14 mouse cellular contexts compared by ENCODE assay signal in genomic region chr17:86906601-86907000, GRCm38 (mm10). TPM values are rescaled to one million over a fixed set of nuclear protein-coding genes. Genes with fewer than 3 reads are reported as not detected.
A peak's percentile ranks its signal among the peaks of the same experiment; 100 is the strongest.
DNase-seq lines count a peak whose midpoint lies in the region; ATAC-seq lines count a peak whose summit lies in the region.
"Had no signal": no experiment of that assay in that cellular context is flagged by ENCODE, and none has a peak within 500 bp of the region (broad histone marks: within the 10 kb centered on the region; RNA-seq: fewer than 3 reads in every experiment).

No protein-coding gene starts in this region.

- no peaks in the 10 kb centered on the region; the same call in 1 of the 2 replicates for H3K27me3 ChIP-seq in intestine, embryonic 14.5 days (replicated peaks; ENCODE audit: control insufficient read depth, insufficient read depth, low read length)
- no peaks in the 10 kb centered on the region for H3K27me3 ChIP-seq in intestine, embryonic 16.5 days (replicated peaks; ENCODE audit: control insufficient read depth, insufficient read depth, low read length)

- H3K4me2 ChIP-seq in intestine, embryonic 14.5 days (ENCODE audit: low read length), result no peak overlapping the region
- no peak overlapping the region for H3K4me2 ChIP-seq in intestine, embryonic 16.5 days (ENCODE audit: low read depth, low read length)

- H3K27ac ChIP-seq in intestine, embryonic 14.5 days (ENCODE audit: low read depth), result no peak overlapping the region
- no peak overlapping the region for H3K27ac ChIP-seq in intestine, embryonic 16.5 days (ENCODE audit: low read length)

- 32% methylated on average over 6 of the region's 6 CpGs for WGBS in intestine, embryonic 14.5 days
- 26% methylated on average over 6 of the region's 6 CpGs for WGBS in intestine, embryonic 16.5 days

- DNase-seq in intestine, embryonic 14.5 days (ENCODE audit: low spot score), result peak; percentile 54
- peak; percentile 18 for DNase-seq in thymus, postnatal 14 days
- DNase-seq in thymus, postnatal 36 days, result no peak
- peak; percentile 22 for DNase-seq in embryo, embryonic 9.5 days (ENCODE audit: extremely low spot score)
- DNase-seq in urinary bladder, adult 18-20 months (ENCODE audit: low spot score in 2 of 2), result no peak
- DNase-seq in left cerebral cortex, postnatal 36 days (ENCODE audit: low spot score in 2 of 2), result no peak

- H3K4me1 ChIP-seq in intestine, embryonic 14.5 days (replicated peaks; ENCODE audit: control insufficient read depth, insufficient read depth, low read length), result peaks cover 13% of the 10 kb centered on the region
- H3K4me1 ChIP-seq in intestine, embryonic 16.5 days (ENCODE audit: control insufficient read depth, insufficient read depth, low read length), result 0 out of 2 replicates have a peak, but pooled peaks cover 4% of the 10 kb centered on the region

- H3K4me3 ChIP-seq in intestine, embryonic 14.5 days (ENCODE audit: low read depth, low read length), result no peak overlapping the region
- H3K4me3 ChIP-seq in intestine, embryonic 16.5 days (ENCODE audit: low read length), result no peak overlapping the region
- H3K4me3 ChIP-seq: erythroblast, embryonic 14.5 days had no signal

- H3K9me3 ChIP-seq in intestine, embryonic 14.5 days (ENCODE audit: control insufficient read depth, low read length), result no peaks in the 10 kb centered on the region
- H3K9me3 ChIP-seq in intestine, embryonic 16.5 days (ENCODE audit: control insufficient read depth, low read length), result no peaks in the 10 kb centered on the region

- no peak for ATAC-seq in intestine, embryonic 14.5 days (replicated peaks; ENCODE audit: low FRiP score, low TSS enrichment, low read depth)
- ATAC-seq in intestine, embryonic 16.5 days, result no peak

- no peak overlapping the region for H3K9ac ChIP-seq in intestine, embryonic 14.5 days (ENCODE audit: low read length)
- no peak overlapping the region for H3K9ac ChIP-seq in intestine, embryonic 16.5 days (ENCODE audit: low read depth, low read length)

- H3K36me3 ChIP-seq in intestine, embryonic 14.5 days (ENCODE audit: control insufficient read depth, insufficient read depth, low read length), result no peaks in the 10 kb centered on the region
- H3K36me3 ChIP-seq in intestine, embryonic 16.5 days (ENCODE audit: control insufficient read depth, insufficient read depth, low read length), result no peaks in the 10 kb centered on the region

- intact Hi-C loops in left cerebral cortex, postnatal 36 days (cut with DNase I), result loop anchor here (1.0 to 5.0 kb wide), 6 partner anchors 89 to 744 kb away; no protein-coding TSS in a partner anchor

RNA-seq across cellular contexts. Expression of gene Tmem247, which starts 10.5 kb away (rescaled TPM):
- not detected in 2 replicates for polyA plus RNA-seq in intestine, embryonic 14.5 days (2014; fragmentation: Nextera tagmentation; extraction: Ambion mirVana)
- polyA plus RNA-seq in intestine, embryonic 16.5 days (2015; fragmentation: Nextera tagmentation; extraction: Ambion mirVana), result not detected in 2 replicates
- not detected for total RNA-seq in left cerebral cortex, postnatal 36 days (2021)
- total RNA-seq: adrenal gland, postnatal 4 days; gastrocnemius, postnatal 4 days; hematopoietic stem cell, adult 5-6 weeks; left cerebral cortex, adult 18-20 months had no signal
- polyA plus RNA-seq: erythroblast, embryonic 14.5 days; liver, embryonic 16.5 days; midbrain, embryonic 16.5 days had no signal

RNA-seq across cellular contexts. Expression of gene Atp6v1e2, which starts 41.1 kb away (rescaled TPM):
- polyA plus RNA-seq in intestine, embryonic 14.5 days (2014; fragmentation: Nextera tagmentation; extraction: Ambion mirVana), result not detected in 2 replicates
- polyA plus RNA-seq in intestine, embryonic 16.5 days (2015; fragmentation: Nextera tagmentation; extraction: Ambion mirVana), result 0.13 TPM in 1 of 2 replicates, not detected in the other
- not detected for total RNA-seq in left cerebral cortex, postnatal 36 days (2021)
- total RNA-seq: adrenal gland, postnatal 4 days; gastrocnemius, postnatal 4 days; hematopoietic stem cell, adult 5-6 weeks; left cerebral cortex, adult 18-20 months had no signal
- polyA plus RNA-seq: erythroblast, embryonic 14.5 days; liver, embryonic 16.5 days; midbrain, embryonic 16.5 days had no signal

RNA-seq across cellular contexts. Expression of gene Rhoq, which starts 56.3 kb away (rescaled TPM):
- 18.6 and 18.7 TPM in 2 replicates for polyA plus RNA-seq in intestine, embryonic 14.5 days (2014; fragmentation: Nextera tagmentation; extraction: Ambion mirVana)
- polyA plus RNA-seq in intestine, embryonic 16.5 days (2015; fragmentation: Nextera tagmentation; extraction: Ambion mirVana), result 5.4 and 7.3 TPM in 2 replicates
- 10 to 100 TPM; 36.3 to 45.0 TPM for total RNA-seq in left cerebral cortex, postnatal 36 days (2021)

Comparison
In these comparisons a context has a peak if more than half of its experiments do, and no peak if none do; other contexts are left out.
1. DNase-seq: peak in intestine, embryonic 14.5 days (single experiment), thymus, postnatal 14 days (single experiment) and embryo, embryonic 9.5 days (single experiment); none in thymus, postnatal 36 days (0 of 2), urinary bladder, adult 18-20 months (0 of 2) and left cerebral cortex, postnatal 36 days (0 of 2).